Mouse (Mus musculus) R1 (cell line): ENCODE data around the gene Gm9964.
"Not testable (repeated sequence)": the region's sequence is repeated elsewhere in the genome, so short reads cannot be mapped to it uniquely, and the experiment has no call there.

Experiments used
- DNase-seq: peaks from one replicate; pipeline ENCODE4 v3.0.0-alpha.2; 2018; ENCODE audit warnings: low read depth, low spot score

The Gm9964 gene

GRCm38 (mm10) chr11:79296856-79297491 is at the start of gene Gm9964:
TSS of gene Gm9964 (minus strand) at chr11:79296906.
- DNase-seq, result no peak

GRCm38 (mm10) chr11:79339808-79340781 is 43.4 kb upstream of the Gm9964 start:
- DNase-seq, result peak; percentile 69

GRCm38 (mm10) chr11:79339234-79339807 is 42.6 kb upstream of the Gm9964 start, which contains the start of gene Nf1:
TSS of gene Nf1 (plus strand) at chr11:79339693.
- peak; percentile 97 for DNase-seq

DNA sequence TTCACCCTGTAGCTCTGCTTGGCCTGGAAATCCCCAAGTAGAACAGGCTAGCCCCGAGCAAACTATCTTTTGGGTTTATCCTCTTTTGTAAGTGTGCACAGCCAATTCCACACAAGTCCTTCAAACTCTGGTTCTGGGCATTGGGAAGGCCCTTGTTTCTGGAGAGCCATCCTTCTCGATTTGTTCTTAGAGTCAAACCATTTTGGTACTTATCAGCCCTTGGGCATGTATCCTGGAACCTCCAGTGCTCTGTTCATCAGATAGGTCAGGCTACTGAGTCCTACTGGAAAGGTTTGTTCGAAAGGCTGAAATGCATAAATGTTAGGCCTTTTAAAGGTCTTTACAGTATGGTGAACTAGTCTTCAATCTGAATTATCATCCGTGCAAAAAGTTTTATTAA is 41.9 kb upstream of the Gm9964 start:
- no peak for DNase-seq

DNA sequence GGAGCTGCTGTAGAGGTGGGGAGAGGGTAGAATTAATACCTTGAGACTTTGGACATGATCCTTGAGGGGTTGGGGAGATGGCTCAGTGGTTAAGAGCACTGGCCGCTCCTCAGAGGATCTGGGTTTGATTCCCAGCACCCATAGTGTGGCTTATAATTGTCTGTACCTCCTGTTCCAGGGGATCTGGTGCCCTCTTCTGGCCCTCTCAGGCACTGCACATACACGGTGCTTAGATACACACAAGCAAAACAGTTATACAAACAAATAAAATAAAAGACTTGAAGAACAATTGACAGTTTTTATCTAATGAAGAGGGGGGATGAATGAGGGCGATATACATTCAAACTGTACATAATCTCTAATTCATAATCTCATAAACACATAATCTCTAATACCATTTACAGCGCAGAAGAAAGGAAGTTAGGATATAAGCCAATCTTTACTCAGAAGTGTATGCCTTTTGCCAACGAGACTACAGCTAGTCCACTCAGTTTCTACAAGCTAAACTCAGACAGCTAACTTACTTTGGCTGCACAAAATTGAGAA is 40.1 kb upstream of the Gm9964 start:
- DNase-seq, result peak; percentile 72

DNA sequence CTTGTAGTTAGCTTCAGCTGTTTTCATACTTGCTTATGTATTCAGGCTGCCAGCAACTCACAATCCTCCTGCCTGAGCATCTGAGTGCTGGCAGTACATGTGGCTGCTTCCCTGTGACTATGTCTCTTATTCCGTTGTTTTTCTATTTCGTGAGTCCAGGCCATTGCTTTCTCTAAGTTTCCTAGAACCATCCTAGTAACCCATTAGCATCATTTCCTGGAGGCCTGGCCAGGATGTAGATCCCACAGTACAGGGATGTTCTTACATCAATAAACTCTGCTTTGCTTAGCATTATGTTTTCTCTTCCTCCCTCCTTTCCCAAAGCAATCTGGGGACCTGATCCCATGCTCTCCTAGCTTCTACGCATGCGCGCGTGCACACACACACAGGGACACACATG is 38.4 kb upstream of the Gm9964 start:
- no peak for DNase-seq

DNA sequence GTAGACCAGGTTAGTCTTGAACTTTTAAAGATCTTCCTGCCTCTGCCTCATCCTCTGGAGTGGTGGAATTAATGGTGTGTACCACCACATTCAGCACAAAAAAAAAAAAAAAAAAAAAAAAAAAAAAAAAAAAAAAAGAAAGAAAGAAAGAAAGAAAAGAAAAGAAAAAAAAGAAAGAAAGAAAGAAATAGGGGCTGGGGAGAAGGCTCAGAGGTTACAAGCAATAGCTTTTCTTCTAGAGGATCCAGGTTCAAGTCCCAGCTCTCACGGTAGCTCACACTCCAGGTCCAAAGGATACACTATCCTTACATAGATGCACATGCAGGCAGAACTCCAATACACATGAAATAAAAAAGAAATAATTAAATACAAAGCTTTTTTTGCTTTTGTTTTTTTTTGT is 32.9 kb upstream of the Gm9964 start:
- no peak for DNase-seq

DNA sequence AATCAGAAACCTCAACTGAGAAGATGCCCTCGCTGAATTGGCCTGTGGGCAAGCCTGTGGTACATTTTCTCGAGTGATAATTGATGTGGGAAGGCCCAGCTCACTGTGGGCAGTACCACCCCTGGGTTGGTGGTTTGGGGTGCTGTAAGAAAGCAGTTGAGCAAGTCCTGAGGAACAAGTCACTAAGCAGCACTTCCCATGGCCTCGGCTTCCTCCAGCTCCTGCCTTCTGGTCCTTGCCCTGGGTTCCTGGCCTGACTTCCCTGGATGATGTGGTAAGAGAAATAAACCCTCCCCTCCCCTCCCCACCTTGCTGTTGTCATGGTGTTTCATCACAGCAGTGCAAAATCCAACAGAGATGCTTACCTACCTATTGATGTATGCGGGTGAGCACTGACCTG is 31.4 kb upstream of the Gm9964 start:
- DNase-seq, result no peak

GRCm38 (mm10) chr11:79327106-79327505 is 30.4 kb upstream of the Gm9964 start:
- DNase-seq, result peak; percentile 92

DNA sequence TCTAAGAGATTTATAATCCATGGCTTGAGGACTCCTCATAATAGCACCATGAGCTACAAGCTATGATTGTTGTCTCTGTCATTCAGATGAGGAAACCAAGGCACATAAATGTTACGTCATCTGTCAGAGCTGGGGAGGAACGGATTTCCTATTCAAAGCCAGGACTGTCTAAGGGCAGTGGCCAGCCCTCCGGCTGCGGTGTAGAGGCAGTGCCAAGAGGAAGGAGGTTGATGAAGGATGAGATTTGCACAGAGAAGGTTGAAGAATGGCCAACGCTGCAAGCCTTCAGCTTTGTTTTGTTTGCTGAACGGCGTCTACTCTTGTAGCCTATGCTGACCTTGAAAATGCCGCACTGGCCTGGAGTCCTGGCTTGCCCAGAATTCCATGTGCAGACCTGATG is 29.0 kb upstream of the Gm9964 start:
- no peak for DNase-seq

- DNase-seq, result peak; percentile 81
Measured at GRCm38 (mm10) chr11:79323985-79324685, 27.4 kb upstream of the Gm9964 start.

- no peak for DNase-seq
Measured at GRCm38 (mm10) chr11:79319807-79320206, 23.1 kb upstream of the Gm9964 start.

DNA sequence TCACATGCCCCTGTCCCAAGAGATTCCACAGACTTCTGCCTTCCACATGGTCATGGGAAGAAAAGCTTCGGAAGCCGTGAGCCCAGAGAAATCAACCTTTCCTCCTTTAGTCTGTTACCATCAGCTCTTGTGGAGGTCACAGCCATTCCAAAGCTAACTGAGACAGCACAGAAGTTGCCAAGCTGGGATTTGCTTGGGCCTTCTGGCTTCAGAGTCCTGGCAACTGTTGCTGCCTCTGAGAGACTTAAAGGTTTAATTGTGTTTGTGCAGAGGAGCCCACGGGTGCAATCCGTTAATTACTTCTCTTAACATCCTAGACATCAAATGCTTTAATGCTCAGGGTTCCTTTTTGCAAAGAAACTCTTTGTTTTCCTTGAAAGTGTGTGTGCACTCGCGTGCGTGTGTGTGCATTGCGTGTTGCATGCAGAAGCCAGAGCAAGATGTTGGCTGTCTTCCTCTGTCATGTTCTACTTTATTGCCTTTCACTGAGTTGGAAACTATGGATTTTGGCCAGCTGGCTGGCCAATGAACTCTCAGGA is 20.2 kb upstream of the Gm9964 start:
- DNase-seq, result no peak

GRCm38 (mm10) chr11:79310467-79310866 is 13.8 kb upstream of the Gm9964 start:
- no peak for DNase-seq

GRCm38 (mm10) chr11:79307560-79308200 is 11.0 kb upstream of the Gm9964 start:
- DNase-seq, result no peak

DNA sequence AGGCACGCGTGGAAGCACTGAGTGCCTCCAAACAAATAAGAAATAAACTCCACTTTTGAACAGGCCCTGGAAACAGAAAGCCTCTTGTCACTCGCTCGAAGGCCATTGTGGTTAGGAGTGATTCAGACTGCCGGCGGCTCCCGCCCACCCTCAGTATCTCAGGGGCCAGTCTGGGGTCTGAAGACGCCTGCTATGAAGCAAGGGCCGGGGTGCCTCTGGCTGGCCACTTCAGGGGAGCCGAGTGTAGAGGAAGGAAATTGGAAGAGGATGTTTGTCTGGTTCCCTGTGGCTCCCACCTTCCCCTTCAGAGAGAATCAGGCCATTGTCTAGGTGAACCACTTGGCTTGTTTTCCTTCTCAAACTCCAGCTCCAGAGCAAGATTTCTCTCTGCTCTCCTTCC is 10.3 kb upstream of the Gm9964 start:
- DNase-seq, result no peak

DNA sequence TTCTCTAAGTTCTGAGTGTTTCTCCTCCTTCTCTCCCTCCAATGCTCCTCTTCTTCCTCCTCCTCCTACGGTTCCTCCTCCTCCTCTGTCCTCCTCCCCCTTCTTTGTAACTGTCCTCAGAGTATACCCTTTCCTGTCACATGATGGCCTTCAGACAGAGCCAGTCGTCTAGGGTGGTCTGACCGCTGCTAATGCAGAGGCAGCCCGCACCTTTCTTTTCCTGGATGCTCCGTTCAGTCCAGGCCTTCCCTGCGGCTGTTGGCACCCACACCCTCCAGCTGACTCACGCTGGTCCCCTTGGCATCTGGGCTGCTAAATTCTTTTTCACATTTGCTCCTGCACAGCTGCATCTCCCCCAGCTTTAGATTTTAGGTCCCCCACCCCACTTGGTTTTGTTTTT is 9.8 kb upstream of the Gm9964 start:
- DNase-seq, result no peak

- DNase-seq, result no peak
Measured at GRCm38 (mm10) chr11:79305697-79306340, 9.1 kb upstream of the Gm9964 start.

DNA sequence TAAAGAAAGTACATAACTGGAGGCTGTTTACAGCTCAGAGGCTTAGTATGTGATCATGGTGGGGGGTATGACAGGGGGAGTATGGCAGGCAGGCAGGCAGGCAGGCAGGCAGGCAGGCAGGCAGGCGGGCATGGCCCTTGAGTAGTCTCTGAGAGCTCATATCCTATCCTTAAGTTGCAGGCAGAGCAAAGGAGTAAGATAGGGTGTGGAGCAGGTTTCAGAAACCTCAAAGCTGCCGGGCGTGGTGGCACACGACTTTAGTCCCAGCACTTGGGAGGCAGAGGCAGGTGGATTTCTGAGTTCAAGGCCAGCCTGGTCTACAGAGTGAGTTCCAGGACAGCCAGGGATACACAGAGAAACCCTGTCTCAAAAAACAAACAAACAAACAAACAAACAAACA is 7.5 kb upstream of the Gm9964 start:
- DNase-seq, result not testable (repeated sequence)

GRCm38 (mm10) chr11:79303109-79303508 is 6.4 kb upstream of the Gm9964 start:
- no peak for DNase-seq
